Mouse (Mus musculus) liver, embryonic 14.5 days (tissue): ENCODE measurements around the gene Kif26b.

Experiments used
- CTCF ChIP-seq: IDR thresholded peaks from 2 replicates; pipeline ENCODE4 v1.5.1; 2016; ENCODE audit warnings: antibody characterized with exemption, low read depth, control low read depth
- EP300 ChIP-seq: IDR thresholded peaks from 2 replicates; pipeline ENCODE4 v1.6.1; 2016; ENCODE audit warnings: antibody characterized with exemption, low read depth

DNA sequence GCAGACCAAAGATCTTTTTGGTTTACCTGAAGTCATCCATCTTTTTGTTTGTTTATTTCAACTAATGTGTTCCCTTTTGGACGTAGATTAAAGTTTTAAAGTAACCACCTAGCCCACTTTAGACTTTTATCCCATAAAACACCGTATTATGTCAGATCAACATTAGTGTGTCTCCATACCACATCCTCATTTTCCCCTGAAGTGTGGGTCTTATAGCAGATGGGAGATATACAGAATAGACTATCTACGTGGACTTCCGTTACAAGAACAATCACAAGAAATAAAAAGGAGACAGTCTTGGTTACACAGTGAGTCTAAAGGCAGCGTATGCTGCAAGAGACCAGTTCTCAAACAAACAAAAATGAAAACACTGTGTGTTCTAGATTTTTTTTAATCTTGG, 185.3 kb downstream of the Kif26b start:
- TF ChIP-seq CTCF = no peak
- no peak for TF ChIP-seq EP300
